Mouse (Mus musculus) limb, embryonic 12.5 days (tissue): ENCODE measurements around the gene Sesn3. TPM values are rescaled to one million over a fixed set of nuclear protein-coding genes. Genes with fewer than 3 reads are reported as not detected.
"Not testable (repeated sequence)": the region's sequence is repeated elsewhere in the genome, so short reads cannot be mapped to it uniquely, and the experiment has no call there.

Source experiments
- ATAC-seq: fragments of 200-750 bp; cut with Nextera tagmentation; 2 replicates; pipeline ENCODE4 v1.8.0; 2017; ENCODE audit warnings: low read depth, moderate TSS enrichment; ENCODE audit not compliant: insufficient number of reproducible peaks, insufficient read depth, low FRiP score, low TSS enrichment
- H3K27ac ChIP-seq: fragments of 300-500 bp; sonication (generic); 2 replicates; pipeline ENCODE4 v1.5.1; 2016; ENCODE audit warnings: mild to moderate bottlenecking, moderate library complexity
- H3K27me3 ChIP-seq: fragments of 300-500 bp; sonication (generic); 2 replicates; pipeline ENCODE4 v1.6.1; 2016; ENCODE audit warnings: mild to moderate bottlenecking, moderate library complexity
- H3K36me3 ChIP-seq: fragments of 300-500 bp; sonication (generic); 2 replicates; pipeline ENCODE4 v1.6.1; 2016; ENCODE audit warnings: mild to moderate bottlenecking, moderate library complexity
- H3K4me1 ChIP-seq: fragments of 300-500 bp; sonication (generic); replicated peaks from 2 replicates; pipeline ENCODE4 v1.6.1; 2016
- H3K4me2 ChIP-seq: fragments of 300-500 bp; sonication (generic); 2 replicates; pipeline ENCODE4 v1.6.1; 2016; ENCODE audit warnings: mild to moderate bottlenecking, moderate library complexity
- H3K4me3 ChIP-seq: fragments of 300-500 bp; sonication (generic); replicated peaks from 2 replicates; pipeline ENCODE4 v1.5.1; 2016; ENCODE audit warnings: mild to moderate bottlenecking
- H3K9ac ChIP-seq: fragments of 300-500 bp; sonication (generic); replicated peaks from 2 replicates; pipeline ENCODE4 v1.6.1; 2016; ENCODE audit warnings: mild to moderate bottlenecking, moderate library complexity
- H3K9me3 ChIP-seq: fragments of 300-500 bp; sonication (generic); 2 replicates; pipeline ENCODE4 v1.6.1; 2016; ENCODE audit warnings: mild to moderate bottlenecking, moderate library complexity
- WGBS: fragments of 180-500 bp; shearing (Covaris S2); methylation state at CpG from one replicate; pipeline ENCODE4 v1.1.7; 2016; 5-methylcytosine and 5-hydroxymethylcytosine counted together
- polyA plus RNA-seq: library from polyadenylated mRNA; unstranded; fragments of >200 nt; fragmentation: Nextera tagmentation; extraction: Ambion mirVana; gene quantifications from 2 replicates; pipeline ENCODE4 v1.2.1, GENCODE M21; 2016

Gene Sesn3
- 23.5 and 28.2 TPM in 2 replicates for polyA plus RNA-seq

- Histone ChIP-seq H3K9ac (peak within 1 kb of the TSS; percentile 35; the same call in 1 of the 2 replicates), H3K27me3 (no peaks in the 10 kb centered on the region), H3K4me3 (peak within 1 kb of the TSS; percentile 27), H3K36me3 (no peaks in the 10 kb centered on the region), H3K4me2 (peak within 1 kb of the TSS; percentile 52), H3K27ac (peak within 1 kb of the TSS; percentile 93), H3K4me1 (peaks cover 17% of the 10 kb centered on the region), H3K9me3 (no peaks in the 10 kb centered on the region)
- 3% methylated on average over 25 of the region's 25 CpGs for WGBS
- ATAC-seq = peak; percentile 16; the same call in 1 of the 2 replicates
Measured at GRCm38 (mm10) chr9:14274986-14275720, at the start of gene Sesn3. Gene Sesn3 (plus strand): TSS chr9:14275067.

GRCm38 (mm10) chr9:14227086-14227485 is 47.8 kb upstream of the Sesn3 start:
- H3K27ac ChIP-seq, H3K36me3 ChIP-seq, ATAC-seq, H3K4me1 ChIP-seq, H3K27me3 ChIP-seq, H3K4me2 ChIP-seq, H3K4me3 ChIP-seq, H3K9ac ChIP-seq, H3K9me3 ChIP-seq: not testable (repeated sequence)
- WGBS = 86% methylated on average over 2 of the region's 2 CpGs

GRCm38 (mm10) chr9:14233702-14234373 is 41.0 kb upstream of the Sesn3 start:
- no peak overlapping the region for H3K4me3 ChIP-seq
- 0 out of 2 replicates have a peak overlapping the region, but pooled peaks have one; percentile 2 for H3K27ac ChIP-seq
- no peaks in the 10 kb centered on the region for H3K9me3 ChIP-seq
- H3K4me1 ChIP-seq = peaks cover 9% of the 10 kb centered on the region
- no peaks in the 10 kb centered on the region for H3K27me3 ChIP-seq
- H3K4me2 ChIP-seq = no peak overlapping the region
- peak; percentile 71 for ATAC-seq
- no peak overlapping the region for H3K9ac ChIP-seq
- 37% methylated on average over 7 of the region's 7 CpGs for WGBS
- no peaks in the 10 kb centered on the region for H3K36me3 ChIP-seq

- Histone ChIP-seq H3K27me3 (no peaks in the 10 kb centered on the region), H3K4me1 (peaks cover 9% of the 10 kb centered on the region), H3K36me3 (no peaks in the 10 kb centered on the region), H3K27ac (no peak overlapping the region), H3K4me2 (no peak overlapping the region), H3K9ac (no peak overlapping the region), H3K9me3 (no peaks in the 10 kb centered on the region), H3K4me3 (no peak overlapping the region)
- WGBS = 78% methylated on average over 2 of the region's 2 CpGs
- ATAC-seq = no peak
Measured at GRCm38 (mm10) chr9:14235286-14235685, 39.6 kb upstream of the Sesn3 start.

GRCm38 (mm10) chr9:14241003-14241402 is 33.9 kb upstream of the Sesn3 start:
- WGBS = 67% methylated on average over 1 of the region's 1 CpGs
- H3K4me1 ChIP-seq = peaks cover 21% of the 10 kb centered on the region
- H3K36me3 ChIP-seq, H3K4me3 ChIP-seq, ATAC-seq, H3K9me3 ChIP-seq, H3K27ac ChIP-seq, H3K4me2 ChIP-seq, H3K9ac ChIP-seq, H3K27me3 ChIP-seq: not testable (repeated sequence)

- WGBS = 61% methylated on average over 2 of the region's 2 CpGs
- Histone ChIP-seq H3K36me3 (no peaks in the 10 kb centered on the region), H3K27ac (no peak overlapping the region), H3K27me3 (no peaks in the 10 kb centered on the region), H3K4me2 (no peak overlapping the region), H3K4me3 (no peak overlapping the region), H3K9me3 (no peaks in the 10 kb centered on the region), H3K9ac (no peak overlapping the region), H3K4me1 (peaks cover 32% of the 10 kb centered on the region)
- no peak for ATAC-seq
Measured at GRCm38 (mm10) chr9:14242308-14242707, 32.6 kb upstream of the Sesn3 start.

GRCm38 (mm10) chr9:14244528-14244927 is 30.3 kb upstream of the Sesn3 start:
- Histone ChIP-seq H3K4me2 (no peak overlapping the region), H3K9ac (no peak overlapping the region), H3K36me3 (no peaks in the 10 kb centered on the region), H3K4me3 (no peak overlapping the region), H3K27ac (peak overlapping the region; percentile 76), H3K27me3 (no peaks in the 10 kb centered on the region), H3K9me3 (no peaks in the 10 kb centered on the region), H3K4me1 (peaks cover 40% of the 10 kb centered on the region)
- ATAC-seq = no peak
- 41% methylated on average over 9 of the region's 9 CpGs for WGBS

GRCm38 (mm10) chr9:14245013-14245586 is 29.8 kb upstream of the Sesn3 start:
- H3K9ac ChIP-seq = no peak overlapping the region
- WGBS = 26% methylated on average over 7 of the region's 7 CpGs
- H3K4me2 ChIP-seq = no peak overlapping the region
- peak overlapping the region; percentile 76; the same call in 1 of the 2 replicates for H3K27ac ChIP-seq
- no peaks in the 10 kb centered on the region for H3K9me3 ChIP-seq
- H3K4me3 ChIP-seq = no peak overlapping the region
- H3K4me1 ChIP-seq = peaks cover 40% of the 10 kb centered on the region
- ATAC-seq = no peak
- H3K36me3 ChIP-seq = no peaks in the 10 kb centered on the region
- no peaks in the 10 kb centered on the region for H3K27me3 ChIP-seq

- 6% methylated on average over 11 of the region's 11 CpGs for WGBS
- Histone ChIP-seq H3K4me1 (peaks cover 40% of the 10 kb centered on the region), H3K27me3 (no peaks in the 10 kb centered on the region), H3K9me3 (no peaks in the 10 kb centered on the region), H3K36me3 (no peaks in the 10 kb centered on the region), H3K4me3 (no peak overlapping the region), H3K9ac (no peak overlapping the region), H3K4me2 (peak overlapping the region; percentile 42), H3K27ac (peak overlapping the region; percentile 87)
- ATAC-seq = peak; percentile 85
Measured at GRCm38 (mm10) chr9:14246016-14246799, 28.7 kb upstream of the Sesn3 start.

- Histone ChIP-seq H3K4me1 (peaks cover 40% of the 10 kb centered on the region), H3K9me3 (no peaks in the 10 kb centered on the region), H3K9ac (no peak overlapping the region), H3K4me2 (no peak overlapping the region), H3K27me3 (no peaks in the 10 kb centered on the region), H3K27ac (peak overlapping the region; percentile 87; the same call in 1 of the 2 replicates), H3K36me3 (no peaks in the 10 kb centered on the region), H3K4me3 (no peak overlapping the region)
- 80% methylated on average over 12 of the region's 12 CpGs for WGBS
- no peak for ATAC-seq
Measured at GRCm38 (mm10) chr9:14247480-14248208, 27.2 kb upstream of the Sesn3 start.
